Mouse (Mus musculus): ENCODE data around the gene Hsd3b7. TPM values are rescaled to one million over a fixed set of nuclear protein-coding genes. Genes with fewer than 3 reads are reported as not detected.

Gene Hsd3b7
- total and polyA plus RNA-seq, 2 experiments from 2014 or later = 23.3 to 47.4 TPM

DNA sequence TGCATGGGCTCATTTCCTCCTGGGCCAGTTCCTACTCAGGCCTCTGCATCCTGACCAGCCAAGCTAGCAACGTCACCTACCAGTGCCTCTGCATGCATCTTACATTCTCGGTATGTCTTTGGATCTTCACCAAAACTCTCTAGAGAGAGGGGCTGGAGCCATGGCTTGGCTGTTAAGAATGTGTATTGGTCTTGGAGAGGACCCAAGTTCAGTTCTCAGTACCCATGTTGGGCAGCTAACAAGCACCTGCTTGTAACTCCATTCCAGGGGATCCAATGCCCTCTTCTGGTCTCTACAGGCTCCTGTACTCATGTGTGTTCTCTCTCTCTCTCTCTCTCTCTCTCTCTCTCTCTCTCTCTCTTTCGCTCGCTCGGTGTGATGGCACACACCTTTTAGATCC, 17.4 kb downstream of the Hsd3b7 start:
- TF ChIP-seq EP300 (IDR thresholded peaks at IDR 0.05; ENCODE audit: low read depth) (no peak), CTCF (IDR thresholded peaks at IDR 0.05; ENCODE audit: low read depth) (no peak)
- no peak overlapping the region for H3K27ac ChIP-seq (ENCODE audit: low read depth)
- no peak for ATAC-seq (ENCODE audit: insufficient read depth, low read depth)
- H3K4me3 ChIP-seq (ENCODE audit: low read depth, low read length) = no peak overlapping the region
- H3K36me3 ChIP-seq (replicated peaks; ENCODE audit: control insufficient read depth, insufficient read depth, low read length) = no peaks in the 10 kb centered on the region
- no peaks in the 10 kb centered on the region for H3K9me3 ChIP-seq (replicated peaks; ENCODE audit: control insufficient read depth, low read length)
- 77% methylated on average over 5 of the region's 5 CpGs for WGBS
- DNase-seq (ENCODE audit: low spot score) = no peak
- H3K4me1 ChIP-seq (ENCODE audit: control insufficient read depth, insufficient read depth) = peaks cover 7% of the 10 kb centered on the region; the same call in 1 of the 2 replicates
- H3K9ac ChIP-seq (replicated peaks; ENCODE audit: low read depth, low read length) = no peak overlapping the region
- H3K4me2 ChIP-seq (ENCODE audit: low read depth, low read length) = no peak overlapping the region
- no peaks in the 10 kb centered on the region for H3K27me3 ChIP-seq (ENCODE audit: control insufficient read depth, insufficient read depth, low read length)

DNA sequence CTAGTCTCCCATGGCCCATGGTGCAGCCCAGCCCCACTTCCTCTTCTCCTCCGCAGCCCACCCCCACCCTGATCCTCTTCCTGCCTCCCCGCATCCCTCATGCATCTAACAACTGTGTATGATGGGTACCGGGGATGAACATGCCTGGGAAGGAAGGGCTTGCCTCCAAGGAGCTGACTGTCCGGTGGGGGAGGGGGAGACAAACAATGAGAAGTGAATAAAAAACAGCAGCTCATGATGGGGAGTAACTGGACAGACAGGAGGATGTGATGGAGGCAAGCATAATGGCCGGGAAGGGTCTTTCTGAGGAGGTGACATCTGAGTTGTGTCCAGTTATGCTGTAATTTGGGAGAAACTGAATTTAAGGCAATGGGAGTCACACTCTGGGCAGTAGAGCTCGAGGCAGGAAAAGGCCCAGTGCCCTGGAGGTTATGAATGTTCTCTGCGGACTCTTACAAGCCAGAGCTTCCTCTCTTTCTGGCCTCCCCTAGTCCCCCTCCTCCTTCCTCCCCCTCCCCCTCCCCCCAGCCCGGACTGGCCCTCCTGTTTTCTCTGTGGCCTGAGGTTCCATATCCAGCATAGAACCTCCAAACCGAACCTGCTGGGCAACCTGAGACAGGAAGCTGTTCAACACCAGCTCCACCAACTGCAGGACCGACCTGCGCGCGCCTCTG, 20.6 kb downstream of the Hsd3b7 start:
- WGBS = 57% methylated on average over 13 of the region's 13 CpGs
- Histone ChIP-seq H3K27me3 (ENCODE audit: control insufficient read depth, insufficient read depth, low read length) (peaks cover 15% of the 10 kb centered on the region; the same call in 1 of the 2 replicates), H3K4me1 (ENCODE audit: control insufficient read depth, insufficient read depth) (peaks cover 3% of the 10 kb centered on the region; the same call in 1 of the 2 replicates), H3K36me3 (replicated peaks; ENCODE audit: control insufficient read depth, insufficient read depth, low read length) (no peaks in the 10 kb centered on the region), H3K9ac (replicated peaks; ENCODE audit: low read depth, low read length) (no peak overlapping the region), H3K4me3 (ENCODE audit: low read depth, low read length) (no peak overlapping the region), H3K4me2 (ENCODE audit: low read depth, low read length) (no peak overlapping the region), H3K9me3 (replicated peaks; ENCODE audit: control insufficient read depth, low read length) (no peaks in the 10 kb centered on the region), H3K27ac (ENCODE audit: low read depth) (peak overlapping the region; percentile 50)
- ATAC-seq (ENCODE audit: insufficient read depth, low read depth) = no peak
- no peak for DNase-seq (ENCODE audit: low spot score)
- TF ChIP-seq CTCF (IDR thresholded peaks at IDR 0.05; ENCODE audit: low read depth) = no peak
- TF ChIP-seq EP300 (IDR thresholded peaks at IDR 0.05; ENCODE audit: low read depth) = no peak

DNA sequence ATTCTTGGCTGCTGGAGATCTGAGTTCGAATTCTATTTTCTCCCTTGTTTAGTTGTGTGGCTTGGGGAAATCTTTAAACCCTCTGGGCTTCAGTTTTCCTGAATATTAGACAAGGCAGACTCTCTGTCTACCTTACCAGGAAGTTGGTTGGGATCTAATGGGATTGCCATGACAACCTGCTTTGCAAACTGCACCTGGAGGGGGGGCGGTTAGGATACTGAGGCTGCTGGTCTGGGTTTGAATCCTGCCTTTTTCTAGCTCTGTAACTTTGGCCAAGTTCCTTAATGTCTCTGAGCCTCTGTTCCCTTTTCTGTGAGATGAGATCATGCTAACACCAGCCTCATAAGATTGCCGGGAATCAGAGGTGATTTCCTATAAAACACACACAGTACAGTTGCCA, 22.1 kb downstream of the Hsd3b7 start:
- Histone ChIP-seq H3K9ac (replicated peaks; ENCODE audit: low read depth, low read length) (no peak overlapping the region), H3K36me3 (replicated peaks; ENCODE audit: control insufficient read depth, insufficient read depth, low read length) (no peaks in the 10 kb centered on the region), H3K27me3 (ENCODE audit: control insufficient read depth, insufficient read depth, low read length) (peaks cover 15% of the 10 kb centered on the region; the same call in 1 of the 2 replicates), H3K4me2 (ENCODE audit: low read depth, low read length) (no peak overlapping the region), H3K27ac (ENCODE audit: low read depth) (no peak overlapping the region), H3K4me3 (ENCODE audit: low read depth, low read length) (no peak overlapping the region), H3K4me1 (ENCODE audit: control insufficient read depth, insufficient read depth) (no peaks in the 10 kb centered on the region; the same call in 1 of the 2 replicates), H3K9me3 (replicated peaks; ENCODE audit: control insufficient read depth, low read length) (no peaks in the 10 kb centered on the region)
- ATAC-seq (ENCODE audit: insufficient read depth, low read depth) (no peak), DNase-seq (ENCODE audit: low spot score) (no peak)
- 77% methylated on average over 3 of the region's 3 CpGs for whole genome bisulfite sequencing
- TF ChIP-seq CTCF (IDR thresholded peaks at IDR 0.05; ENCODE audit: low read depth) = no peak
- TF ChIP-seq EP300 (IDR thresholded peaks at IDR 0.05; ENCODE audit: low read depth) = no peak

DNA sequence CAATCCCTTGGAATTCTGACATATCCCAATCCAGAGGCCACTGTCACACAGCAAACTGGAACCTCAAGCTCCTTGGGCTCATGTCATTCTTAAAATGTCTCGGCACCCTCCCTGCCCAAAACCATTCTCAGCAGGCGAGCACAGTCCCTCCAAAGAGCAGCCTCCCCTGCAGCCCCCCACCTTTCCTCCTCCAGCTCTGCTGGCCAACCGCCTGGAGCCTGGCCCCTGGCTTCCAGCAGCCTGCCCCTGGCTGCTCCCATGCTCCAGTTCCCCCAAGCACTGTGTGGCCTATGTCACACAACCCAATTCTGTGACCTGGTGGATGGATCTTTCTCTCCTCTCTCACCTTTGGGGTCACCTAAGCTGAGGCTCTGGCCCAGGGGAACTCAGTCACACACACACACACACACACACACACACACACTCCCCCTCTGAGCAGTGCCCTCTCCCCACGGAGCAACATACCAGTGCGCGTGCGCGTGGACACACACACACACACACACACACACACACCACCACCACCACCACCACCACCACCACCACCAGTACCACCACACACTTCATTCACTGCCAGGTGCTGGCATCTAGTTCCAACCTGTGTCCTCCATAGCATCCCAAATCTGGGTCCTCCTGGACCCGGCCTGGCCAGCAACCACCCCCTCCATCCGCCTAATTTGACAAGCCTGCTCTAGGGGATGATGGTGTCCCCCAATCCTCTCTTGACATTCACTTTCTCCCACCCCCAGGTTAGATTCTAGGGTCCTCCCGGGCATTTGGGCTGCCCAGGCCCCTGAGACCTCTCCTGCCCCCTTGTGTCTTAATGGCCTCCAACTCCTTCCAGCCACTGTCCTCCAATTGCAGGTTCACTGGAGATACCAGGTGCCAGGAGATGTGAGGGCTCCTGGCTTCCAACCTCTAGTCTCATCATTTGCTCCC, 23.1 kb downstream of the Hsd3b7 start:
- TF ChIP-seq CTCF (IDR thresholded peaks at IDR 0.05; ENCODE audit: low read depth) (no peak), EP300 (IDR thresholded peaks at IDR 0.05; ENCODE audit: low read depth) (no peak)
- Histone ChIP-seq H3K36me3 (replicated peaks; ENCODE audit: control insufficient read depth, insufficient read depth, low read length) (no peaks in the 10 kb centered on the region), H3K4me1 (ENCODE audit: control insufficient read depth, insufficient read depth) (no peaks in the 10 kb centered on the region; the same call in 1 of the 2 replicates), H3K27me3 (ENCODE audit: control insufficient read depth, insufficient read depth, low read length) (peaks cover 15% of the 10 kb centered on the region; the same call in 1 of the 2 replicates), H3K4me2 (ENCODE audit: low read depth, low read length) (peak overlapping the region; percentile 62), H3K4me3 (ENCODE audit: low read depth, low read length) (peak overlapping the region; percentile 47), H3K9me3 (replicated peaks; ENCODE audit: control insufficient read depth, low read length) (no peaks in the 10 kb centered on the region), H3K27ac (ENCODE audit: low read depth) (no peak overlapping the region), H3K9ac (replicated peaks; ENCODE audit: low read depth, low read length) (peak overlapping the region; percentile 46)
- DNase-seq (ENCODE audit: low spot score) (no peak), ATAC-seq (ENCODE audit: insufficient read depth, low read depth) (no peak)
- WGBS = 75% methylated on average over 11 of the region's 11 CpGs

DNA sequence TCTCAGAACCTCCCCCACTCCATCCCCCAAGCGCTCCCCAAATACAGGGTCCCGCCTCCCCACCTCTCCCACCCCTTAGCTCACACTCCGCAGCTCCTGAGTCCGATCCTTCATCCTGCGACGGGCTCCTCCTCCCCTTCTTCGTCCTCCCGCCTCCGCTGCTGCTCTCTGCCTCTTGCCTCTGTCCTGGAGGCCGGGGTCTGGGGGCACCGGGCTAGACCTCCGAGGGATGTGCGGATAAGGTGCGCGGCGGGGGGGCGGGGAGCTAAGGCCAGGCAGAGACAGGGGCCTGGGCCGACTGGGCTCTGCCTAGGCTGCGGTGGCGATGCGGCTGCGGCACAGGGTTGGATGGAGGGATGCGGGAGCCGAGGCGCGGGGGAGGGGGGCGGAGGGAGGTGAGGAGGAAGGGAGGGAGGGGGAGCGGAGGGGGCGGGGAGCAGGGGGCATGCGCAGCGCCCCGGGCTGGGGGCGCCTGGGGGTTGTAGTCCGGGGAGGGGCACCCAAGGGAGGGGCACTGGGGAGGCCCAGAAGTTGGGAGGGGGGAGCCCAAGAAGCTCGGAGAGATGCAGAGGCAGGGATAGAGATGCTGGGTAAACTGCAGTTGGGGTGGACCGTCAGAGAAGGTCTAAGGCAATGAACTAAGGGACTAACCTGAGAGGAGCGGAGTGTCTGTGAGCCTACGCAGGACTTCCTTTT, 23.9 kb downstream of the Hsd3b7 start, which contains the start of the genes Stx4a and Stx1b:
Stx4a (plus strand) TSS at position 119 of the 696 bp plus-strand sequence.
Stx1b (minus strand) TSS at position 374 of the 696 bp plus-strand sequence.
- DNase-seq (ENCODE audit: low spot score) = no peak
- Histone ChIP-seq H3K4me1 (ENCODE audit: control insufficient read depth, insufficient read depth) (no peaks in the 10 kb centered on the region; the same call in 1 of the 2 replicates), H3K4me2 (ENCODE audit: low read depth, low read length) (peak within 1 kb of the TSS; percentile 62), H3K36me3 (replicated peaks; ENCODE audit: control insufficient read depth, insufficient read depth, low read length) (no peaks in the 10 kb centered on the region), H3K9ac (replicated peaks; ENCODE audit: low read depth, low read length) (peak within 1 kb of the TSS; percentile 46), H3K4me3 (ENCODE audit: low read depth, low read length) (peak within 1 kb of the TSS; percentile 47), H3K27ac (ENCODE audit: low read depth) (no peak within 1 kb of the TSS), H3K9me3 (replicated peaks; ENCODE audit: control insufficient read depth, low read length) (no peaks in the 10 kb centered on the region), H3K27me3 (ENCODE audit: control insufficient read depth, insufficient read depth, low read length) (peaks cover 15% of the 10 kb centered on the region; the same call in 1 of the 2 replicates)
- WGBS = 8% methylated on average over 37 of the region's 38 CpGs
- TF ChIP-seq CTCF (IDR thresholded peaks at IDR 0.05; ENCODE audit: low read depth) = no peak
- TF ChIP-seq EP300 (IDR thresholded peaks at IDR 0.05; ENCODE audit: low read depth) = no peak
- no peak for ATAC-seq (ENCODE audit: insufficient read depth, low read depth)

Data from heart, postnatal 0 days (tissue).